Mouse (Mus musculus) hindbrain, embryonic 12.5 days (tissue): ENCODE measurements at regions not wholly inside any gene's neighbourhood (a gene's known extent, or its start where the extent isn't known, plus 50 kb on each side); places are given as distances from the start of the nearest gene placed in this dataset.

ENCODE experiments used
- ATAC-seq: fragments of 200-750 bp; cut with Nextera tagmentation; 2 replicates; pipeline ENCODE4 v1.8.0; 2017; ENCODE audit warnings: moderate TSS enrichment; ENCODE audit not compliant: low FRiP score
- H3K27ac ChIP-seq: fragments of 300-500 bp; sonication (generic); 2 replicates; pipeline ENCODE4 v1.5.1; 2016; ENCODE audit warnings: mild to moderate bottlenecking
- H3K27me3 ChIP-seq: fragments of 300-500 bp; sonication (generic); 2 replicates; pipeline ENCODE4 v1.6.1; 2016; ENCODE audit warnings: mild to moderate bottlenecking
- H3K36me3 ChIP-seq: fragments of 300-500 bp; sonication (generic); 2 replicates; pipeline ENCODE4 v1.6.1; 2016; ENCODE audit warnings: mild to moderate bottlenecking
- H3K4me1 ChIP-seq: fragments of 300-500 bp; sonication (generic); 2 replicates; pipeline ENCODE4 v1.6.1; 2016
- H3K4me2 ChIP-seq: fragments of 300-500 bp; sonication (generic); replicated peaks from 2 replicates; pipeline ENCODE4 v1.6.1; 2016; ENCODE audit warnings: mild to moderate bottlenecking
- H3K4me3 ChIP-seq: fragments of 300-500 bp; sonication (generic); 2 replicates; pipeline ENCODE4 v1.5.1; 2016; ENCODE audit warnings: mild to moderate bottlenecking
- H3K9ac ChIP-seq: fragments of 300-500 bp; sonication (generic); 2 replicates; pipeline ENCODE4 v1.6.1; 2016; ENCODE audit warnings: mild to moderate bottlenecking, moderate library complexity
- H3K9me3 ChIP-seq: fragments of 300-500 bp; sonication (generic); replicated peaks from 2 replicates; pipeline ENCODE4 v1.6.1; 2016; ENCODE audit warnings: mild to moderate bottlenecking
- WGBS: fragments of 180-500 bp; shearing (Covaris S2); methylation state at CpG from one replicate; pipeline ENCODE4 v1.1.7; 2016; 5-methylcytosine and 5-hydroxymethylcytosine counted together

DNA sequence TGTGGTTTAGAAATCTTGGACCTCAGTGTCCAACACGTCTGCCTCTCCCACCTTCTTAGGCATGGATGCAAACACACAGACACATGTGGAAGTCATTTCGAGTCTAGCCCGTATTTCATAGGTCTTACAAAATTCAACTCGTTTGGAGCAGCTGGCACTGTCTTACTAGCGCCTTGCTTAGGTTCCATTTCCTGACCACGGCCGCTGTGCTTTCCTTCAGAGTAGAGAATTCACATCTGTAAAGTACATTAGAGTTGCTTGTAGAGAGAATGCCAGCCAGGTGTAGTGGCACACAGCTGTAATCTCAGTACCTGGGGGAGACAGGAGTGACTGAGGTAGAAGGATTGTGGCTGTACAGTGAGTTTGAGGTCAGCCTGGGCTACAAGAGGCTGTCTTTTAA, 346.6 kb downstream of the Zfp706 start:
- no peak overlapping the region for H3K4me2 ChIP-seq
- H3K36me3 ChIP-seq, result no peaks in the 10 kb centered on the region
- H3K27ac ChIP-seq, result no peak overlapping the region
- ATAC-seq, result no peak
- no peak overlapping the region for H3K4me3 ChIP-seq
- peaks cover 5% of the 10 kb centered on the region for H3K4me1 ChIP-seq
- no peaks in the 10 kb centered on the region for H3K27me3 ChIP-seq
- 71% methylated on average over 7 of the region's 7 CpGs for WGBS
- no peaks in the 10 kb centered on the region for H3K9me3 ChIP-seq
- no peak overlapping the region for H3K9ac ChIP-seq
